Mouse (Mus musculus) lung, adult 10 weeks (tissue): Measurements from ENCODE around the gene Gfm1. TPM values are rescaled to one million over a fixed set of nuclear protein-coding genes. Genes with fewer than 3 reads are reported as not detected.

Experiments used
- polyA plus RNA-seq: library from polyadenylated mRNA; stranded (reverse); fragments of 350-450 nt; fragmentation: Illumina TruSeq; extraction: RNeasy Lipid Tissue Mini Kit (QIAGEN cat#74804); gene quantifications from one replicate; pipeline ENCODE4 v1.2.3, GENCODE M21; 2014; ENCODE audit warnings: low read depth, low replicate concordance; ENCODE audit not compliant: insufficient read depth

Gene Gfm1
- 22.5 TPM for polyA plus RNA-seq

DNA sequence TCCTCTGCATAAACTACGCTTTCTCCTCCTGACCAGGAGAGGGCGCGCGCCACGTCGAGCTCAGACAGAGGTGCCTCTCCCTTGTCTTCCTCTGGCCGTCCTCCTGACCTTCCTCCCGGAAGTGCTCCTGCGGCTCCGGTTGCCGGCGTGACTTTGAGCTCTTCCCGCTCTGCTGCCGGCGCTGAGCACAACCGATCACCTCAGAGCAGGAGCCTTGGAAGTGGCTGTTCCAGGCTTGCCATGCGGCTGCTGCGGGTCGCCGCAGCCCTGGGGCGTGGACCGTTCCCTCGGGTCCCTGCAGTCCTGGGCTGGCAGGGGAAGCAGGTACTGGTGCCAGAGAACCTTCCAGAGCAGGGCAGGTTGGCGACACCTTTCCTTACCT is at the start of gene Gfm1:
Gfm1 (plus strand) TSS at position 98 of the 382 bp plus-strand sequence.

GRCm38 (mm10) chr3:67463450-67464372 is 33.8 kb downstream of the Gfm1 start, which contains the start of gene Lxn:
TSS of gene Lxn (minus strand) at chr3:67463926.

DNA sequence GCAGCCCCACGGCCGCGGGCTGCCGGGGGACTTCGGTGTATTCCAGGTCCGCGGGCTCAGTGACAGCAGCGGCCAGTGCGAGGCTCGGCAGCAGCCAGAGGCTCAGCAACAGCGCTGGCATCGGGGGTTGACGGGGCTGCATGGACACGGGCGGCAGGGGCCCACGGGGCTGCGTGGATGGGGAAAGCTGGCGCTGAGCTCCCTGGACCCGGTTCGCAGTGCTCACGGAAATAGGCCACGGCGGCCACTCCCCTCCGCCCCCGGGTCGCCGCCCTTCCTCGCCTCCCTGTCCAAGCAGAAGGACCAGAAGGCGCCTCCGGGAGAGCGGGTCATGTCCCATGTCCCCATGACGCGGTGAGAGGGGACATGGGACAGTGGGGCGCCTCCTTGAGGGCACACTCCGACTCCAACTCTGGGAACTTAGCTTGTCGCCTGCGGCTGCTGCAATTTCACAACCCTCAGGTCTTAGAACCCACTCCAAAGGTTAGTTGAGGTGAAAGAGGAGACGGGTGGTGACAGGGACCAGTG is 85.4 kb downstream of the Gfm1 start, which contains the start of gene Rarres1:
Rarres1 (minus strand) TSS at position 250 of the 528 bp plus-strand sequence.

Other genes starting within 250 kb of the Gfm1 start
- gene Mlf1, start 56.0 kb upstream of the Gfm1 start, polyA plus RNA-seq: 32.3 TPM
- not detected for gene Gm17402, start 54.9 kb upstream of the Gfm1 start, polyA plus RNA-seq
- 44.6 TPM for gene Lxn, start 33.8 kb downstream of the Gfm1 start, polyA plus RNA-seq
- 2.6 TPM for gene Rarres1, start 85.4 kb downstream of the Gfm1 start, polyA plus RNA-seq
- gene Mfsd1, start 152.6 kb downstream of the Gfm1 start, polyA plus RNA-seq: 33.3 TPM